Mouse (Mus musculus): ENCODE measurements at regions not wholly inside any gene's neighbourhood (a gene's known extent, or its start where the extent isn't known, plus 50 kb on each side); places are given as distances from the start of the nearest gene placed in this dataset.

DNA sequence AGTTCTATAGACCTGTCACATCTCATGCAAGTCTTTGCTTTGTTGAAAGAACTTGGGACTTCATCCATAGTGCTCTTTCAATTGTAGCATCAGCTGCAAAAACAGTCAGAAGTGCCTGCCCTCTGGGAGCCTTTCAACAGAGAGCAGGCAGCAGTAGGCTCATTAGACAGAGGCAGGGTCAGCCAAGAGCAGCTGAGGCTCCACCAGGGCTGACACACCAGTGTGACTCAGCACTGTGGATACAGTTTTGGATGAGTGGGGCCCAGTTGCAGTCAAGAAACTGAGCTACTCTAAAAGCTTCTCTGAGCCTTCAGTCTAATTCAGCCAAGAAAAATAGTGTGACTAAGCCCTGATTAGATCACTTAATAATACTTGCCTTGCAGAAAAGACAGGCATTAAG is 326.0 kb upstream of the Arrdc3 start:
- TF ChIP-seq CTCF (conservative IDR thresholded peaks at IDR 0.05; ENCODE audit: low read length) = no peak
- no peak for TF ChIP-seq NANOG (IDR thresholded peaks at IDR 0.05; ENCODE audit: borderline replicate concordance, low read length)
